Mouse (Mus musculus) ES-Bruce4 (cell line): ENCODE data around the gene Sp9. TPM values are rescaled to one million over a fixed set of nuclear protein-coding genes. Genes with fewer than 3 reads are reported as not detected.
A peak's percentile ranks its signal among the peaks of the same experiment; 100 is the strongest.

Experiments used
- H3K27ac ChIP-seq: 2 replicates; pipeline ENCODE4 v1.5.1; 2012; ENCODE audit warnings: low read length, inconsistent platforms; ENCODE audit not compliant: insufficient read depth
- H3K27me3 ChIP-seq: 2 replicates; pipeline ENCODE4 v1.6.1; 2012; ENCODE audit warnings: mild to moderate bottlenecking, low read length, inconsistent platforms; ENCODE audit not compliant: control insufficient read depth, poor library complexity, insufficient read depth, severe bottlenecking
- H3K36me3 ChIP-seq: 2 replicates; pipeline ENCODE4 v1.6.1; 2012; ENCODE audit warnings: inconsistent platforms, mild to moderate bottlenecking, low read length, moderate library complexity; ENCODE audit not compliant: control insufficient read depth, poor library complexity, insufficient read depth, severe bottlenecking
- H3K4me1 ChIP-seq: one replicate; pipeline ENCODE4 v1.8.1; 2011; ENCODE audit warnings: low read length; ENCODE audit not compliant: control insufficient read depth, insufficient read depth
- H3K4me3 ChIP-seq: 2 replicates; pipeline ENCODE4 v1.5.1; 2011; ENCODE audit warnings: low read depth, mild to moderate bottlenecking, low read length
- H3K9ac ChIP-seq: 2 replicates; pipeline ENCODE4 v1.6.1; 2012; ENCODE audit warnings: low read depth, mild to moderate bottlenecking, inconsistent platforms; ENCODE audit not compliant: poor library complexity, severe bottlenecking
- H3K9me3 ChIP-seq: replicated peaks from 2 replicates; pipeline ENCODE4 v1.6.1; 2012; ENCODE audit warnings: mild to moderate bottlenecking, low read length, inconsistent platforms; ENCODE audit not compliant: control insufficient read depth, poor library complexity, insufficient read depth, severe bottlenecking
- CTCF ChIP-seq: IDR thresholded peaks from one replicate; pipeline ENCODE4 v1.8.1; 2011; ENCODE audit warnings: low read depth, low read length
- EP300 ChIP-seq: IDR thresholded peaks from 2 replicates; pipeline ENCODE4 v1.6.1; 2011; ENCODE audit warnings: low read depth, low read length; ENCODE audit not compliant: insufficient read depth
- POLR2A ChIP-seq: IDR thresholded peaks from one replicate; pipeline ENCODE4 v1.8.1; 2011; ENCODE audit warnings: low read length; ENCODE audit not compliant: insufficient read depth
- polyA plus RNA-seq: library from polyadenylated mRNA; stranded (reverse); fragments of >200 nt; gene quantifications from 2 replicates; pipeline ENCODE4 v1.2.4, GENCODE M21; 2011; ENCODE audit warnings: low read depth; ENCODE audit not compliant: missing spikeins, insufficient read depth, insufficient read length

Gene Sp9
- polyA plus RNA-seq: not detected in 2 replicates

- no peaks in the 10 kb centered on the region for H3K4me1 ChIP-seq
- H3K27ac ChIP-seq: no peak within 1 kb of the TSS
- H3K9ac ChIP-seq: no peak within 1 kb of the TSS
- H3K4me3 ChIP-seq: peak within 1 kb of the TSS; percentile 35
- TF ChIP-seq POLR2A (no peak), CTCF (no peak), EP300 (no peak)
- H3K36me3 ChIP-seq: no peaks in the 10 kb centered on the region
- H3K27me3 ChIP-seq: peaks cover 40% of the 10 kb centered on the region
- H3K9me3 ChIP-seq: no peaks in the 10 kb centered on the region
Observed at GRCm38 (mm10) chr2:73271459-73272161, at the start of gene Sp9. Sp9 (plus strand) TSS chr2:73271925.

DNA sequence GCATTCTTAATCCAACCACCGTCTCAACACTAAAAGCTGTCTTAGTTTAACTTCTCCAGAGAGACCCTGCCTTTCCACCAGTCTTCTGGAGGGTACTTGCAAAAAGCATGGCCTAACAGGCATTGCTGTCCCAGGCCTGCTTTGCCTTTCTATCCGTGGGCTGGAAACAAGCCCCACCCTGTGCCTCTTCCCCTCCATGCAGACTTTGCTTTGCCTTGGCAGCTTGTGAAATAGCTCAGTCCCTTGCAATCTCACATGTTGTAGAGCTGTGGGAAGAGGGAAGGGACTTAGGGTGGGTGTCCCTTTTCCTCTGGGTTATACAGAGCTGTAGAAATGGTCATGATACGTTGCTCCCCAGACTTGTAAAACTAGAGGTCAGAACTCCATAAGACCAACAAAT, 40.6 kb upstream of the Sp9 start:
- Histone ChIP-seq H3K9me3 (no peaks in the 10 kb centered on the region), H3K27ac (no peak overlapping the region), H3K36me3 (no peaks in the 10 kb centered on the region), H3K4me3 (no peak overlapping the region), H3K9ac (no peak overlapping the region), H3K4me1 (no peaks in the 10 kb centered on the region), H3K27me3 (no peaks in the 10 kb centered on the region)
- no peak for TF ChIP-seq EP300
- no peak for TF ChIP-seq POLR2A
- TF ChIP-seq CTCF: no peak

- Histone ChIP-seq H3K9ac (no peak overlapping the region), H3K4me3 (no peak overlapping the region), H3K27ac (no peak overlapping the region), H3K27me3 (no peaks in the 10 kb centered on the region), H3K9me3 (no peaks in the 10 kb centered on the region), H3K4me1 (no peaks in the 10 kb centered on the region), H3K36me3 (no peaks in the 10 kb centered on the region)
- no peak for TF ChIP-seq POLR2A
- no peak for TF ChIP-seq CTCF
- TF ChIP-seq EP300: no peak
Observed at GRCm38 (mm10) chr2:73241299-73241698, 30.4 kb upstream of the Sp9 start.

- H3K4me3 ChIP-seq: no peak overlapping the region
- no peak overlapping the region for H3K27ac ChIP-seq
- no peaks in the 10 kb centered on the region for H3K27me3 ChIP-seq
- no peaks in the 10 kb centered on the region for H3K4me1 ChIP-seq
- no peak for TF ChIP-seq POLR2A
- TF ChIP-seq EP300: no peak
- no peak for TF ChIP-seq CTCF
- H3K9me3 ChIP-seq: peaks cover 3% of the 10 kb centered on the region
- H3K36me3 ChIP-seq: no peaks in the 10 kb centered on the region
- H3K9ac ChIP-seq: no peak overlapping the region
Observed at GRCm38 (mm10) chr2:73248701-73249100, 23.0 kb upstream of the Sp9 start.

- TF ChIP-seq EP300 (no peak), POLR2A (no peak), CTCF (no peak)
- no peaks in the 10 kb centered on the region for H3K36me3 ChIP-seq
- no peak overlapping the region for H3K9ac ChIP-seq
- no peaks in the 10 kb centered on the region for H3K4me1 ChIP-seq
- no peak overlapping the region for H3K27ac ChIP-seq
- peaks cover 4% of the 10 kb centered on the region for H3K9me3 ChIP-seq
- H3K27me3 ChIP-seq: peaks cover 7% of the 10 kb centered on the region; the same call in 1 of the 2 replicates
- H3K4me3 ChIP-seq: peak overlapping the region; percentile 41
Observed at GRCm38 (mm10) chr2:73263172-73263765, 8.5 kb upstream of the Sp9 start.

DNA sequence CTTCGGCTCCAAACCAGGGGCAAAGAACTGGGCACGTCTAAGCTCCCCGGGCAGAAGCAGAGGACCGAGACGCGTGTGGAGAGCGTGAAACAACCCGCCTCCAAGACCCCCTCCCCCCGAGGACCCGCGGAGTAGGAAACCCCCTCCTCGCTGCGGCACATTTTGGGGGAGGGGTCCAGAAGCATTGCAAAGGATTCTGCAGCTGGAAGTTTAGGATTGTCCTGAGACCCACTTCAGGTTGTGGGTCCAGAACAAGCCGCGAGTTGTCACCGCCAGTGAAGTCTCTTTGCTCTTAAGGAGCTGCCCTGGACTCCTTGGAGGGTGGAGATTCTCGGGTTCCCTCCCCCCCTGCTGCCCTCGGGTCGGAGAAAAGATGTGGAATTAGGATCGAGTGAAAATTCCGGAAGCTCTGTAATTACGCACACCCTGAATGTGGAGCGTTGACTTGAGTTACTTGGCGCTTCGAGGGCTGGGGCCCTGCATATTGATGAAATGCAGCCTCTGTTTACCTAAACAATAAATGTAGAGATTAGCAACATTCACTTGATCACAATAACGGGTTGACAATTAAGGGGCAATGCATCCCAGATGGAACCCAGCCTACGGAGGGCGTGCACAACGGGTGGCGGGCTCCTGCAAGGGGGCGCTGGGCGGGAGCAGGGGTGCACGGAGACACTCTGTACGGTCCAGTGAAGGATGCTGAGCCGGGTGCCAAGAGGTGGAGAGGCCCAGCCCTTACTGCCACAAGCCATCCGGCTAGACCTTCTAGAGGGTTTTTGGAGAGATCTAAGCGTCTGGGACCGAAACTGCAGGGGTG, 7.7 kb upstream of the Sp9 start:
- Histone ChIP-seq H3K4me1 (no peaks in the 10 kb centered on the region), H3K9ac (no peak overlapping the region), H3K27me3 (peaks cover 7% of the 10 kb centered on the region; the same call in 1 of the 2 replicates), H3K27ac (no peak overlapping the region), H3K4me3 (peak overlapping the region; percentile 41), H3K9me3 (peaks cover 4% of the 10 kb centered on the region), H3K36me3 (no peaks in the 10 kb centered on the region)
- no peak for TF ChIP-seq CTCF
- TF ChIP-seq POLR2A: no peak
